Mouse (Mus musculus) cerebellum, adult 2 months (tissue): ENCODE results near the gene Cacna2d2.

Experiments
- CTCF ChIP-seq: fragments of 200-500 bp; IDR thresholded peaks from 2 replicates; pipeline ENCODE4 v1.5.1; 2011; ENCODE audit warnings: low read depth, mild to moderate bottlenecking, control low read depth, low read length, moderate library complexity, borderline replicate concordance; ENCODE audit not compliant: insufficient read depth
- POLR2A ChIP-seq: fragments of 200-500 bp; IDR thresholded peaks from 2 replicates; pipeline ENCODE4 v1.6.1; 2011; ENCODE audit warnings: low read length, control low read depth, borderline replicate concordance; ENCODE audit not compliant: insufficient read depth

DNA sequence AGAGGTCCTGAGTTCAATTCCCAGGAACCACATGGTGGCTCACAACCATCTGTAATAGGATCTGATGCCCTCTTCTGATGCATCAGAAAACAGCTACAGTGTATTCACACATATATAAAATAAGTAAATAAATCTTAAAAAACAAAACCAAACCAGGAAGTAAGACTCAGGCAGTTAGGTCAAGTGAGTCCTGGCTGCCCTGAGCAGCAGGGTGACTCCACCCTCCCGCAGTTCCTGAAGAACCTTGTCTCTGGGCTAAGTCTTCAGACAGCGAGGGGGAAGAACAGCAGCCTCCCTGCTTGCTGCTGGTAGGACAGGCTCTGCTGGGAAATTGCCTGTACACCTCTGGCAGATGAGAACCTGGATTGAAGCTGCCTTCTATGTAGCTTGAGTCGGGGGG lies 156.9 kb downstream of the Cacna2d2 start:
- no peak for TF ChIP-seq CTCF
- TF ChIP-seq POLR2A: no peak
